Mouse (Mus musculus): Measurements from ENCODE around the gene Pilrb1. TPM values are rescaled to one million over a fixed set of nuclear protein-coding genes. Genes with fewer than 3 reads are reported as not detected.
A peak's percentile ranks its signal among the peaks of the same experiment; 100 is the strongest.
"Not testable (repeated sequence)": the region's sequence is repeated elsewhere in the genome, so short reads cannot be mapped to it uniquely, and the experiment has no call there.

The Pilrb1 gene
- polyA plus RNA-seq (2015; fragmentation: Nextera tagmentation; extraction: Ambion mirVana): 1.3 and 1.8 TPM in 2 replicates

DNA sequence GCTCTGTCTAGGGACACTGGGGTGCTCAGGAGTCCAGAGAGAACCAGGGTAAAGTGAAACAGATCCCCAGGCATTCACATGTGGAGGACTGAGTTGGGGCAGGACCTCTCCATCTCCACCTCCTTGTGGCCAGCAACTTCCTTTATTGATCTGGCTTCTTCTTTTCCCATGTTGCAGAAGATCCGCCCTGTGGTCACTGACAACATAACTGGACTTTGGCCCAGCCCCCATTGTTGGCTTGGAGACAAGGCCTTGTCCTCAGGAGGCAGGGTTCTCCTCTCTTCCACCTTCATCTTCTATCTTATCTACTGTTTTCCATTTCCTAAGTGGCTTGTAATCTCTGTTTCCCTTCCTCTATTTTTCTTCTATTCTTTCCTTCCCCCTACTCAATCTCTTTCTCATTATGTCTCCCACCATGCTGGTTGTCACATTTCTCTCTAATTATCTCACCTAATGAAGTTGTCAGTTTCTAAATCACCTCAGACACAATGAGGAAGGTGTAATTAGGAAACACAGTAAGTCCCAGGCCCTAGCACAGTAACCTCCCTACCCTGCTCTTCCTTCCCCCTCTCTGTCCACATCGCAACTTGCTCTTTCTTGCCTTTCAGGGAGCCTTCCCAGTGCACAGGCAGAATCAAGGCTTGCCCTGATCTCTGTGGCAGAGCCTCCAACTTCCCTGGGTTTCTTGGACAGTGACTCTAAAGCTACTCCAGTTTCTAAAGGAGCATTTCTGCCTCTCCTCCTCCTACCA lies at the start of gene Pilrb1:
TSS of gene Pilrb1 (minus strand) at position 147 of the 751 bp plus-strand sequence.
- H3K9me3 ChIP-seq (ENCODE audit: control insufficient read depth, low read length); ATAC-seq: not testable (repeated sequence)
- 81% methylated on average over 1 of the region's 2 CpGs for WGBS

DNA sequence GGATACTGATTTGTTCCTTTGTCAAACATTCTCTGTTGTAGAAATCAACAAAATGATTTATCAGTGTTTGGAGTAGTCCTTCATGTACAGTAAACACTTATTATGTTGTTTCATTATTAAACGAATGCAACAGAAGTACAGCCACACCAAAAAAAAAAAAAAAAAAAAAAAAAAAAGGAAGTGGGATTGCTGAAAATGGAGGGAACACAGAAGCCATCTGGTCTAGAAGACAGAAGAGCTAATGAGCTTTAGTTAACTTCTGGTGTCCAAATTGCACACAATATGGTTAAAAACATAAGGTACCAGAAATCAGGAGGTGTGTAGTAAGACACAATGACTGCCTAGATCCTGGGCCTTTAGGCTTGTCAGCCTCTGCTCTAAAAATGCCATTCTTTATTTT lies 39.9 kb upstream of the Pilrb1 start:
- H3K27me3 ChIP-seq (replicated peaks; ENCODE audit: control insufficient read depth, insufficient read depth, low read length): no peaks in the 10 kb centered on the region
- H3K9ac ChIP-seq (ENCODE audit: low read depth, low read length): no peak overlapping the region
- no peaks in the 10 kb centered on the region for H3K4me1 ChIP-seq (ENCODE audit: control insufficient read depth, insufficient read depth, low read length)
- ATAC-seq: no peak
- WGBS: 61% methylated on average over 1 of the region's 1 CpGs
- H3K27ac ChIP-seq (ENCODE audit: low read length): no peak overlapping the region
- no peaks in the 10 kb centered on the region for H3K36me3 ChIP-seq (ENCODE audit: control insufficient read depth, insufficient read depth, low read length)
- no peaks in the 10 kb centered on the region for H3K9me3 ChIP-seq (ENCODE audit: control insufficient read depth, low read length)
- no peak overlapping the region for H3K4me3 ChIP-seq (ENCODE audit: low read length)
- no peak overlapping the region for H3K4me2 ChIP-seq (ENCODE audit: low read depth, low read length)

More for the DNA sequence above, at the start of gene Pilrb1:
- not testable (repeated sequence) for H3K9ac ChIP-seq (ENCODE audit: low read depth, low read length); H3K27me3 ChIP-seq (replicated peaks; ENCODE audit: control insufficient read depth, insufficient read depth, low read length); H3K27ac ChIP-seq (ENCODE audit: low read length); H3K4me1 ChIP-seq (ENCODE audit: control insufficient read depth, insufficient read depth, low read length); H3K4me2 ChIP-seq (ENCODE audit: low read depth, low read length); H3K36me3 ChIP-seq (ENCODE audit: control insufficient read depth, insufficient read depth, low read length); H3K4me3 ChIP-seq (ENCODE audit: low read length)

DNA sequence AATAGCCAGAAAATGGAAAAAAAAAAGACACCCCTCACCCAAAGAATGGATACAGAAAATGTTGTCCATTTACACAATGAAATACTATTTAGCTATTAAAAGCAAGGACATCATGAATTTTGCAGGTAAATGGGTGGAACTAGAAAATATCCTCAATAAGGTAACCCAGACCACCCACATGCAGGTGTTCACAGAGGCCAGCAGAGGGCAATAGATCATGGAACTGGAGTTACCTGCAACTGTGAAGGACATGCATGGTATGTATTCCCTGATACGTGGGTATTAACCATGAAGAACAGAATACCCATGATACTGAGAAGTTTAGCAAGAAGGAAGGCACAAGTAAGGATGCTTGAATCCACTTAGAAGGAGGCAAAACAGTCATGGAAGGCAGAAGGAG lies 35.0 kb upstream of the Pilrb1 start:
- no peak for ATAC-seq
- H3K36me3 ChIP-seq (ENCODE audit: control insufficient read depth, insufficient read depth, low read length): no peaks in the 10 kb centered on the region
- no peak overlapping the region for H3K4me3 ChIP-seq (ENCODE audit: low read length)
- no peaks in the 10 kb centered on the region for H3K4me1 ChIP-seq (ENCODE audit: control insufficient read depth, insufficient read depth, low read length)
- no peak overlapping the region for H3K9ac ChIP-seq (ENCODE audit: low read depth, low read length)
- no peaks in the 10 kb centered on the region for H3K27me3 ChIP-seq (replicated peaks; ENCODE audit: control insufficient read depth, insufficient read depth, low read length)
- H3K27ac ChIP-seq (ENCODE audit: low read length): no peak overlapping the region
- no peaks in the 10 kb centered on the region for H3K9me3 ChIP-seq (ENCODE audit: control insufficient read depth, low read length)
- WGBS: 47% methylated on average over 1 of the region's 1 CpGs
- no peak overlapping the region for H3K4me2 ChIP-seq (ENCODE audit: low read depth, low read length)

DNA sequence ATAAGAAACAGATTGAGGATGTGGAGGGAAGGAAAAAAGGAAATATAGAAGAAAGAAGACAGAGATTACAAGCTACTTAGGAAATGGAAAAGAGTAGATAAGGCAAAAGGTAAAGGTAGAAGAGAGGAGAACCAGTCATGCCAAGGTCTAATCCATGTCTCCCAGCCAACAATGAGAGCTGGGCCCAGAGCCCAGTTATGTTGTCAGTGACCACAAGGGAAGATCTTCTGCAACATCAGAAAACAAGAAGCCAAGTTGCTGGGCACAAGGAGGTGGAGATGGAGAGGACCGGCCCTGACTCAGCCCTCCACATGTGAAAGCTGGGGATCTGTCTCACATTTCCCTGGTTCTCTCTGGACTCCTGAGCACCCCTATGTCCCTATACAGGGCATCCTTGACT lies 29.8 kb upstream of the Pilrb1 start:
- no peak overlapping the region for H3K9ac ChIP-seq (ENCODE audit: low read depth, low read length)
- H3K27ac ChIP-seq (ENCODE audit: low read length): no peak overlapping the region
- no peak overlapping the region for H3K4me2 ChIP-seq (ENCODE audit: low read depth, low read length)
- H3K27me3 ChIP-seq (replicated peaks; ENCODE audit: control insufficient read depth, insufficient read depth, low read length): no peaks in the 10 kb centered on the region
- H3K4me3 ChIP-seq (ENCODE audit: low read length): no peak overlapping the region
- no peaks in the 10 kb centered on the region for H3K9me3 ChIP-seq (ENCODE audit: control insufficient read depth, low read length)
- no peaks in the 10 kb centered on the region for H3K4me1 ChIP-seq (ENCODE audit: control insufficient read depth, insufficient read depth, low read length)
- 94% methylated on average over 1 of the region's 1 CpGs for WGBS
- H3K36me3 ChIP-seq (ENCODE audit: control insufficient read depth, insufficient read depth, low read length): no peaks in the 10 kb centered on the region
- no peak for ATAC-seq

DNA sequence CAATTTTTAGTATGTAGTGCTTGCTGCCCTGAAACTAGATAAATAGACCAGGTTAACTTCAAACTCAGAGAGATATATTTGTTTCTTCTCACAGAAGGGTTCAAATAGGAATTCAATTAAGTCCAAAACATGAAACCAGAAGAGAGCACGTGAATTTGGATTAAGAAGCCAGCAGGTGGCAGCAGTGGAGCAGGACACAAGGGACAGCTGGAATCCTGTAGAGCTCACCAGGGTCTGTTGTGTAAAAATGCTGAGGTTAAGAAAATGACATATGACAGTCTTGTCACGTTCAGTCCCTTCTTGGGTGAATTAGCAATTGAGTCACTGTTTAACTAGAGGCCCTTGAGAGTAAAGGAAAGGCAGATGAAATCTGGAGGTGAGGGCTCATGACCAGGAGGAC lies 28.0 kb upstream of the Pilrb1 start:
- Histone ChIP-seq H3K9me3 (ENCODE audit: control insufficient read depth, low read length) (no peaks in the 10 kb centered on the region), H3K4me1 (ENCODE audit: control insufficient read depth, insufficient read depth, low read length) (no peaks in the 10 kb centered on the region), H3K27ac (ENCODE audit: low read length) (no peak overlapping the region), H3K27me3 (replicated peaks; ENCODE audit: control insufficient read depth, insufficient read depth, low read length) (no peaks in the 10 kb centered on the region), H3K4me3 (ENCODE audit: low read length) (no peak overlapping the region), H3K4me2 (ENCODE audit: low read depth, low read length) (no peak overlapping the region), H3K36me3 (ENCODE audit: control insufficient read depth, insufficient read depth, low read length) (no peaks in the 10 kb centered on the region), H3K9ac (ENCODE audit: low read depth, low read length) (no peak overlapping the region)
- 4% methylated on average over 2 of the region's 2 CpGs for WGBS
- peak; percentile 69 for ATAC-seq

DNA sequence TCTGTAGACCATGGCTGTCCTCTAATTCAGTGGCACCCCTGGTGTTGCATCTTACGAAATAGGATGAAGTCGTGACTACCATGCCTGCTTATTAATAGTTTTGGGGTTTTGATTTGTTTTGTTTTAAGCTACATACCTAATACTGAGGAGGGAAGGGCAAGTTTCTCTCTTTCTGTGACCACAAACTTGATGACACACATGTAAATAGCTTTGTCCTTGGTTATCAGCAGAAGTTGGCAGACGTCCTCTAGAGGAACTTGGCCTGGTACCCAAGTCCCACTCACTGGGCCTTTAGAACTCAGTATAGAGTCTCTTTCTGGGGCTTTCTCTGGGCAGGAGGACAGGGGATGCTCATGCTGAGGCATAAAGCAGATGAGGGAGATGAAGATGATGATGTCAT lies 25.4 kb upstream of the Pilrb1 start:
- no peak overlapping the region for H3K9ac ChIP-seq (ENCODE audit: low read depth, low read length)
- H3K27me3 ChIP-seq (replicated peaks; ENCODE audit: control insufficient read depth, insufficient read depth, low read length): no peaks in the 10 kb centered on the region
- 73% methylated on average over 3 of the region's 3 CpGs for WGBS
- H3K4me1 ChIP-seq (ENCODE audit: control insufficient read depth, insufficient read depth, low read length): no peaks in the 10 kb centered on the region
- H3K36me3 ChIP-seq (ENCODE audit: control insufficient read depth, insufficient read depth, low read length): no peaks in the 10 kb centered on the region
- no peaks in the 10 kb centered on the region for H3K9me3 ChIP-seq (ENCODE audit: control insufficient read depth, low read length)
- H3K4me3 ChIP-seq (ENCODE audit: low read length): no peak overlapping the region
- H3K27ac ChIP-seq (ENCODE audit: low read length): no peak overlapping the region
- no peak for ATAC-seq
- H3K4me2 ChIP-seq (ENCODE audit: low read depth, low read length): no peak overlapping the region

DNA sequence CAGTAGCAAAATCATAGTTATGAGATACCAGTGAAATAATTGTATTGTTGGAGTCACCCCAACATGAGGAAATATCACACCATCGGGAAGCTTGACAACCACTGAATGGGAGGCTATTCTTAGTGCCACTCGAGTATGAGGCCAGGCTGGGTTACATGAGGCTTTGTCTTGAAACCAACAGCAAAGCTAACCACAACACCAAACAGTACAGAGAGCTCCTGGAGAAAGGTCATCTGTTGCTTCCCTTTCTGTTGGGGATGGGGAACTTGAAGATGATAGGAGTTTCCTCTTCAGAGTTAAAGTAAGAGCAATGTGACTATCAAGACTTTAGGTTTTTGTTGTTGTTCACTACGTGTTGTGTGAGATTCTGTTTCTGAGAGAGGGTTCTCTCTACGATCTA lies 25.0 kb upstream of the Pilrb1 start:
- Histone ChIP-seq H3K4me1 (ENCODE audit: control insufficient read depth, insufficient read depth, low read length) (no peaks in the 10 kb centered on the region), H3K4me3 (ENCODE audit: low read length) (no peak overlapping the region), H3K4me2 (ENCODE audit: low read depth, low read length) (no peak overlapping the region), H3K9me3 (ENCODE audit: control insufficient read depth, low read length) (no peaks in the 10 kb centered on the region), H3K27me3 (replicated peaks; ENCODE audit: control insufficient read depth, insufficient read depth, low read length) (no peaks in the 10 kb centered on the region), H3K27ac (ENCODE audit: low read length) (no peak overlapping the region), H3K9ac (ENCODE audit: low read depth, low read length) (no peak overlapping the region), H3K36me3 (ENCODE audit: control insufficient read depth, insufficient read depth, low read length) (no peaks in the 10 kb centered on the region)
- no peak for ATAC-seq
- WGBS: 81% methylated on average over 4 of the region's 4 CpGs

DNA sequence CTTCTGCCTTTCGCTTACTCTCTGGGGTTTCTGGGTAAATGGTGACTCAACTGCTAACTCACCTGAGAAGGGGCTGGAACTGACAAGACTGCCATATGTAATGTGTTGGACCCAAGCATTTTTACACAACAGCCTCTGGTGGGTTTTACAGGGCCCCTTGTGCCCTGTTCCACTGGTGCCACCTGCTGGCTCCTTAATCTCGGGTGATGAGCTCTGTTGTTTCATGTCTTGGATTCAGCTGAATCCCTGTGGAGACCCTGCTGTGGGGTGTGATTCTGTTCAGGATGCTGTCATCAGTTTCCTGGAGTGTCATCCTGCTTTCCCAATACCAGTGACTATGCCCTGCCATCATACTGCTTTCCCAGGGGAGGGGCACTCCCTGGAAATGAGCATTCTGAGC lies 20.0 kb upstream of the Pilrb1 start:
- 50% methylated on average over 2 of the region's 2 CpGs for WGBS
- H3K4me3 ChIP-seq (ENCODE audit: low read length): no peak overlapping the region
- H3K27me3 ChIP-seq (replicated peaks; ENCODE audit: control insufficient read depth, insufficient read depth, low read length): no peaks in the 10 kb centered on the region
- ATAC-seq: no peak
- H3K9ac ChIP-seq (ENCODE audit: low read depth, low read length): no peak overlapping the region
- no peak overlapping the region for H3K4me2 ChIP-seq (ENCODE audit: low read depth, low read length)
- no peaks in the 10 kb centered on the region for H3K4me1 ChIP-seq (ENCODE audit: control insufficient read depth, insufficient read depth, low read length)
- no peaks in the 10 kb centered on the region for H3K36me3 ChIP-seq (ENCODE audit: control insufficient read depth, insufficient read depth, low read length)
- no peak overlapping the region for H3K27ac ChIP-seq (ENCODE audit: low read length)
- no peaks in the 10 kb centered on the region for H3K9me3 ChIP-seq (ENCODE audit: control insufficient read depth, low read length)

DNA sequence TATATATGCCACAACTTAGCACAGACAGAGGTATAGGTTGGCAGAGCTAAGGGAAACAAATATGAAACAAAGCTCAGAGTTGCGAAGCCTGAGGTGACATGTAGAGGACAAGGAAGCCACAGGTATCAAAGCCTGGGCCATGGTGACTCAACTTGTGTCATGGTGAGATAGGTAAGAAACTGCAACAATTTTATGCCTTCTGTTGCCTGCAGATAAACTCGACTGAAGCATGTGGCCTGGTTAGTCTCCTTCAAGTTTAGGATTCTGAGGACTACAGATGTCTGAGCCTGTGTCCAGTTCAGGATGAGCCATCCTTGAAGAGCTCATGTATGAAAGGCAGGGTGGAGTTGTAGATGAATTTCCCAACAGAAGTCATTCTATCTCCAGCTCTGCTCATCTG lies 17.1 kb upstream of the Pilrb1 start:
- no peak overlapping the region for H3K4me3 ChIP-seq (ENCODE audit: low read length)
- no peak overlapping the region for H3K9ac ChIP-seq (ENCODE audit: low read depth, low read length)
- ATAC-seq: no peak
- no peaks in the 10 kb centered on the region for H3K4me1 ChIP-seq (ENCODE audit: control insufficient read depth, insufficient read depth, low read length)
- no peaks in the 10 kb centered on the region for H3K9me3 ChIP-seq (ENCODE audit: control insufficient read depth, low read length)
- 89% methylated on average over 2 of the region's 2 CpGs for whole genome bisulfite sequencing
- H3K4me2 ChIP-seq (ENCODE audit: low read depth, low read length): no peak overlapping the region
- H3K36me3 ChIP-seq (ENCODE audit: control insufficient read depth, insufficient read depth, low read length): no peaks in the 10 kb centered on the region
- H3K27me3 ChIP-seq (replicated peaks; ENCODE audit: control insufficient read depth, insufficient read depth, low read length): no peaks in the 10 kb centered on the region
- H3K27ac ChIP-seq (ENCODE audit: low read length): no peak overlapping the region

DNA sequence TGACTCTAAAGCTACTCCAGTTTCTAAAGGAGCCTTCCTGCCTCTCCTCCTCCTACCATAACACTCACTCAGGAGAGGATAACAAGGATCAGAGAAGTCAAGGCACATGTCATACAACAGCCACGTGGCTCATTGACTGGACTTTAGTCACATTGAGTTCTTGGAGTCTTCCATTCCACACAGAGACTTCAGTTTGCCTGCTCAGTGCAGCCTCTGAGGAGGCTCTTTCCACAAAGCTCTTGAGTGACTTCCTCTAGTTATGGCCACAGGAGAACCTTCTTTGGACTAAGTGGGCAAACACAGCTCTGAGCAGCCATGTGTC lies 14.4 kb upstream of the Pilrb1 start:
- 58% methylated on average over 1 of the region's 1 CpGs for WGBS

More for the DNA sequence above, 14.4 kb upstream of the Pilrb1 start:
- not testable (repeated sequence) for H3K27ac ChIP-seq (ENCODE audit: low read length); ATAC-seq; H3K4me2 ChIP-seq (ENCODE audit: low read depth, low read length); H3K4me1 ChIP-seq (ENCODE audit: control insufficient read depth, insufficient read depth, low read length); H3K36me3 ChIP-seq (ENCODE audit: control insufficient read depth, insufficient read depth, low read length); H3K27me3 ChIP-seq (replicated peaks; ENCODE audit: control insufficient read depth, insufficient read depth, low read length); H3K4me3 ChIP-seq (ENCODE audit: low read length); H3K9ac ChIP-seq (ENCODE audit: low read depth, low read length); H3K9me3 ChIP-seq (ENCODE audit: control insufficient read depth, low read length)
